ENCODE assay signal across 16 mouse cellular contexts in genomic region chr4:111546009-111546408, GRCm38 (mm10).
A peak's percentile ranks its signal among the peaks of the same experiment; 100 is the strongest.
DNase-seq lines count a peak whose midpoint lies in the region; ATAC-seq lines count a peak whose summit lies in the region.
"Had no signal": no experiment of that assay in that cellular context is flagged by ENCODE, and none has a peak within 500 bp of the region (broad histone marks: within the 10 kb centered on the region; RNA-seq: fewer than 3 reads in every experiment).

No protein-coding gene starts in this region.

- H3K4me1 ChIP-seq in hindbrain, embryonic 15.5 days (replicated peaks), result no peaks in the 10 kb centered on the region
- H3K4me1 ChIP-seq in hindbrain, embryonic 14.5 days (replicated peaks; ENCODE audit: control insufficient read depth, insufficient read depth, low read length), result no peaks in the 10 kb centered on the region
- 0 out of 2 replicates have a peak, but pooled peaks cover 4% of the 10 kb centered on the region for H3K4me1 ChIP-seq in neural tube, embryonic 15.5 days
- no peaks in the 10 kb centered on the region for H3K4me1 ChIP-seq in kidney, embryonic 16.5 days (ENCODE audit: insufficient read depth, low read length)
- H3K4me1 ChIP-seq: heart, embryonic 15.5 days; kidney, embryonic 15.5 days; limb, embryonic 15.5 days; midbrain, embryonic 13.5 days had no signal

- no peak overlapping the region for H3K4me3 ChIP-seq in hindbrain, embryonic 15.5 days
- H3K4me3 ChIP-seq in hindbrain, embryonic 14.5 days (replicated peaks; ENCODE audit: low read length), result no peak overlapping the region
- no peak overlapping the region for H3K4me3 ChIP-seq in neural tube, embryonic 15.5 days (replicated peaks)
- H3K4me3 ChIP-seq in kidney, embryonic 16.5 days (ENCODE audit: low read length), result no peak overlapping the region
- H3K4me3 ChIP-seq: heart, embryonic 15.5 days; kidney, embryonic 15.5 days; layer of hippocampus, adult 2 months; limb, embryonic 15.5 days; midbrain, embryonic 13.5 days had no signal

- DNase-seq in hindbrain, embryonic 14.5 days (ENCODE audit: low spot score), result no peak
- peak; percentile 22 for DNase-seq in adrenal gland, adult 8-10 months
- peak; percentile 2 for DNase-seq in adrenal gland, postnatal 25 days
- no peak for DNase-seq in gastrocnemius, adult 8-10 months (ENCODE audit: low spot score in 2 of 2)
- DNase-seq: cerebellum, adult 9-10 months; liver, postnatal 0 days had no signal

- no peaks in the 10 kb centered on the region for H3K9me3 ChIP-seq in hindbrain, embryonic 15.5 days
- no peaks in the 10 kb centered on the region for H3K9me3 ChIP-seq in hindbrain, embryonic 14.5 days (ENCODE audit: control insufficient read depth, low read length)
- no peaks in the 10 kb centered on the region for H3K9me3 ChIP-seq in neural tube, embryonic 15.5 days (replicated peaks)
- no peaks in the 10 kb centered on the region for H3K9me3 ChIP-seq in kidney, embryonic 16.5 days (ENCODE audit: low read length)
- H3K9me3 ChIP-seq: heart, embryonic 15.5 days; kidney, embryonic 15.5 days; limb, embryonic 15.5 days; midbrain, embryonic 13.5 days had no signal

- H3K27me3 ChIP-seq in hindbrain, embryonic 15.5 days, result no peaks in the 10 kb centered on the region
- no peaks in the 10 kb centered on the region for H3K27me3 ChIP-seq in hindbrain, embryonic 14.5 days (ENCODE audit: control insufficient read depth, insufficient read depth, low read length)
- H3K27me3 ChIP-seq in neural tube, embryonic 15.5 days (replicated peaks), result no peaks in the 10 kb centered on the region
- no peaks in the 10 kb centered on the region for H3K27me3 ChIP-seq in kidney, embryonic 16.5 days (ENCODE audit: insufficient read depth, low read length)
- H3K27me3 ChIP-seq: heart, embryonic 15.5 days; kidney, embryonic 15.5 days; limb, embryonic 15.5 days; midbrain, embryonic 13.5 days had no signal

- no peak overlapping the region for H3K9ac ChIP-seq in hindbrain, embryonic 15.5 days
- H3K9ac ChIP-seq in hindbrain, embryonic 14.5 days, result no peak overlapping the region
- no peak overlapping the region for H3K9ac ChIP-seq in neural tube, embryonic 15.5 days (replicated peaks)
- no peak overlapping the region for H3K9ac ChIP-seq in kidney, embryonic 16.5 days (replicated peaks; ENCODE audit: low read length)
- H3K9ac ChIP-seq: heart, embryonic 15.5 days; kidney, embryonic 15.5 days; limb, embryonic 15.5 days; liver, postnatal 0 days; midbrain, embryonic 13.5 days had no signal

- H3K36me3 ChIP-seq in hindbrain, embryonic 15.5 days, result no peaks in the 10 kb centered on the region
- no peaks in the 10 kb centered on the region for H3K36me3 ChIP-seq in hindbrain, embryonic 14.5 days (replicated peaks; ENCODE audit: control insufficient read depth, insufficient read depth)
- H3K36me3 ChIP-seq in neural tube, embryonic 15.5 days, result no peaks in the 10 kb centered on the region
- H3K36me3 ChIP-seq in kidney, embryonic 16.5 days (ENCODE audit: insufficient read depth, low read length), result no peaks in the 10 kb centered on the region
- H3K36me3 ChIP-seq: heart, embryonic 15.5 days; kidney, embryonic 15.5 days; limb, embryonic 15.5 days; midbrain, embryonic 13.5 days had no signal

- no peak overlapping the region for H3K27ac ChIP-seq in hindbrain, embryonic 15.5 days (replicated peaks)
- H3K27ac ChIP-seq in hindbrain, embryonic 14.5 days, result no peak overlapping the region
- H3K27ac ChIP-seq in neural tube, embryonic 15.5 days (replicated peaks), result no peak overlapping the region
- H3K27ac ChIP-seq in kidney, embryonic 16.5 days (ENCODE audit: low read length), result no peak overlapping the region
- H3K27ac ChIP-seq: heart, embryonic 15.5 days; kidney, embryonic 15.5 days; layer of hippocampus, adult 2 months; limb, embryonic 15.5 days; macrophage; midbrain, embryonic 13.5 days had no signal

- no peak overlapping the region for H3K4me2 ChIP-seq in hindbrain, embryonic 15.5 days
- H3K4me2 ChIP-seq in hindbrain, embryonic 14.5 days (replicated peaks), result no peak overlapping the region
- H3K4me2 ChIP-seq in neural tube, embryonic 15.5 days, result no peak overlapping the region
- no peak overlapping the region for H3K4me2 ChIP-seq in kidney, embryonic 16.5 days (replicated peaks; ENCODE audit: low read depth, low read length)
- H3K4me2 ChIP-seq: heart, embryonic 15.5 days; kidney, embryonic 15.5 days; limb, embryonic 15.5 days; midbrain, embryonic 13.5 days had no signal

- ATAC-seq in hindbrain, embryonic 15.5 days (ENCODE audit: low FRiP score, low read depth), result peak; percentile 51; the same call in 1 of the 2 replicates
- ATAC-seq in hindbrain, embryonic 14.5 days (ENCODE audit: low FRiP score), result no peak
- peak; percentile 50; the same call in 1 of the 2 replicates for ATAC-seq in neural tube, embryonic 15.5 days (ENCODE audit: low FRiP score)
- ATAC-seq in kidney, embryonic 16.5 days (ENCODE audit: low FRiP score, low TSS enrichment), result no peak
- ATAC-seq: CD4-positive, CD25-positive, alpha-beta regulatory T cell, adult 4 months; liver, postnatal 0 days; midbrain, embryonic 13.5 days had no signal

- WGBS in hindbrain, embryonic 15.5 days, result 62% methylated on average over 7 of the region's 7 CpGs
- 63% methylated on average over 7 of the region's 7 CpGs for WGBS in hindbrain, embryonic 14.5 days
- 45% methylated on average over 7 of the region's 7 CpGs for WGBS in neural tube, embryonic 15.5 days
- WGBS in kidney, embryonic 16.5 days, result 61% methylated on average over 7 of the region's 7 CpGs

Comparison
In these comparisons a context has a peak if more than half of its experiments do, and no peak if none do; other contexts are left out.
1. ATAC-seq: peak in hindbrain, embryonic 15.5 days (single experiment) and neural tube, embryonic 15.5 days (single experiment); none in hindbrain, embryonic 14.5 days (single experiment) and kidney, embryonic 16.5 days (single experiment).
2. DNase-seq: peak in adrenal gland, adult 8-10 months (single experiment) and adrenal gland, postnatal 25 days (single experiment); none in hindbrain, embryonic 14.5 days (single experiment) and gastrocnemius, adult 8-10 months (0 of 2).